Mouse (Mus musculus) erythroid progenitor cell, adult 5-6 weeks (primary cell): ENCODE data around the gene Sept8. TPM values are rescaled to one million over a fixed set of nuclear protein-coding genes. Genes with fewer than 3 reads are reported as not detected.

Source experiments
- ATAC-seq: replicated peaks from 2 replicates; pipeline ENCODE4 v1.8.0; 2016; ENCODE audit warnings: moderate number of reproducible peaks, mild to moderate bottlenecking, moderate TSS enrichment, inconsistent platforms; ENCODE audit not compliant: poor library complexity, low FRiP score, severe bottlenecking
- total RNA-seq, 2 experiments: library from RNA; stranded (forward) in 1 of 2; stranded (reverse) in 1 of 2; fragments of 150-400 nt in 1 of 2; fragments of 186-747, 209-891 nt in 1 of 2; gene quantifications; 2 replicates each; pipeline versions ENCODE4 v1.2.3 to v1.2.4; 2015 to 2017; ENCODE audit warnings: low replicate concordance in 2 of 2

Gene Sept8
- total RNA-seq (2015; ENCODE audit: low replicate concordance): 143 and 148 TPM in 2 replicates
- 101 and 111 TPM in 2 replicates for total RNA-seq (2017; ENCODE audit: low replicate concordance)

DNA sequence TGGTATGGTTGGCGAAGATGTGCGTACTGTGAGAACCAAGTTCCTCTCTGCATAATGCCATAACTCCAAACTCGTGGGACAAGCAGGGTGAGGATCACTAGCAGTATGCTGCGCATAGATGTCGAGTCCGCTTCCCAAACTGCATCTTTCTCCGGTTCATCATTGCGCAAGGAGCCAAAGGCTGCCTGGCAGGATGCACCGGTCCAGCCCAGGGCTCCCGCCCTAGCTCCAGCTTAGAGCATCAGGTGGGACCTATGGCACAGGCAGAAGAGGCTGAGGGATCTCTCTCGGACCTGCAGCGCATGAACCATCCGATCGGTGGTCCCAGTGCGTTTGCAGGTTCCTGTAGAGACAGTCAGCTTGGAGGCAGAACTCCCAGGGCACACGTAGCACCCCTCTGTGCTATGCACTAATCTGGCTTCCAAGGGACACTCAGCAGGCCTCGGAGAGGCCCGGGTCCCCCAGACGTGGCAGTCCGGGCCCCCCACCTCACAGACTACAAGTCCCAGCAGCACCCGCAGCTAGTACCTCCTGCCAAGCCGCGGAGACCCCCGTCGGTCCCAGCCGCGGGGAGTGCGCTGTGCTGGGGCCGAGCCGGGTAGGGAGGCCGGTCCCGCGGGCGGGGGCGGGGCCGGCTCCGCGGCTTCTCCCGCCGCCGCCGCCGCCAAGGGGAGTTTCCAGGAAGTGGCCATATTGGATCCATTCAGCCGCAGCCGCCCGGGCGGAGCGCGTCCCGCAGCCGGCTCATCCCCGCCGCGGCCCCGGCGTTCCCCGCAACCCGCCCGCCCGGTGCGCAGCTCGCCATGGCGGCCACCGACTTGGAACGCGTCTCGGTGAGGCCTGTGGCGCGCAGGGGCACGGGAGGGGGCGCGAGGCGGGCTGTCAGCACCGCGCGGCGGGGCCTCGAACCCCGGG lies at the start of gene Sept8:
Sept8 (plus strand) TSS at position 51 of the 915 bp plus-strand sequence.
- peak; percentile 56 for ATAC-seq

DNA sequence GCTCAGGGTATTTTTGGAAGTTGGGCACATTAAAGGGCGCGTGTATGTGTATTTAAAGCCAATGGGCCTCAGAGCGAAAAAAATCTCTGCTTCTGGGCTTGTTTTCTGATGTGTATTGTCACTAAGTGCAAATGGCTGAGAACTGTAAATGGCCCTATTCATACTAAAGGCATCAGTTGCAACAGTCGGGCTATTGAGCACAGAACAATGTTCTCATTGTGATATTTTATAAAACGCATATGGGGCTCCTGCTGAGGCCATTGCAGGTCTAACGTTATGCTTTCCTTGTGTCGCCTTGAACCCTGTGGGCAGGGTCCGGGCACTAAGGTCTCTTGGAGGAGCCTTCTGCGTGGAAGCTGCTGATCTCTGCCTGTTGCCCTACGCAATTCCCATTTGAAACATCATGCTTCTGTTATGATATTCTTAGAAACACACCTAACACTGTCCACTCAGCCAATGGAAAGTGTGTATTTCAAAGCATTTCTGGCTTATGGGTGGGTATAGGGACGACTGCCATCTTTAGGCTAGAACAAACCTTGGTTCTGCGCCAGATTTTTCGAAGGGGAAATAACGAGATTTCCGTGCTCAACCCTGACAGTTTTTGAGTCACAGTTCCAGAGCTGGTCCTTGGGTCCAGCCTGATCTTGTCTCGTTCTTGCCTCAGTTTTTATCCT lies 49.6 kb upstream of the Sept8 start:
- ATAC-seq: no peak

DNA sequence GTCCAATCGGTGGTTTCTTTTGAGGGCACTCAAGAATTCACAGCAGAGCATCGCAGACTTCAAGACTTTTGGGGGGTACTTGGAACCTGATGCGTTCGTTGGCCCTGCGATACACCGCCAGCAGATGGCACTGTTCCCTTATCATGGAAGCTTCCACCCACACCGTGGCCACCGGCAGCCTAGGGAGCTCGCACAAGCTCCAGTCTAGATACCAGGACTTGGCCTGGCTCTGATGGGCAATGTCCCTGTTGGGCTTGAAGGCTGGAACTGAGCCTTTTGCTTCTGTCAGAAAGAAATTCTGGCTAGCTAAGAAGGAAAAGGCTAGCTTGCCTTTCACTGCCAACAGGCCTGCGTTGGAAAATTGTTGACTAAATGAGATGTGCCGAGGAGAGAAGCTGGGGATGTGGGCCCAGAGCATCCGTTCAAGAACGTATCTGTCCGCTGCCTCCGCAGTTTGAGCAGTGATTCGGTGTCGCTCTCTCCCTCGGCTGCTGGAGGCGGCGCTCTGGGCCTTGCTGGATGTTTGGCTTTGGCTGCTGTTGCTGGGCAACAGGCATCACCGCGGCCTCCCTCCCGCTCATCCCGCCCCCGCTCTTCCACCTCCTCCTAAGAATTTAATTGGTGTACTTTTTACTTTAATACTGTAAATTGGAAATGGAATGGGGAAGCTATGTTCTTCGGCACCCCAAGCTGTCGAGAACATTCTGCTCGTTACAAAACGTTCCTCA lies 48.9 kb upstream of the Sept8 start, which contains the start of gene Gm9837:
Gm9837 (minus strand) TSS at position 512 of the 728 bp plus-strand sequence.
- peak; percentile 95 for ATAC-seq

DNA sequence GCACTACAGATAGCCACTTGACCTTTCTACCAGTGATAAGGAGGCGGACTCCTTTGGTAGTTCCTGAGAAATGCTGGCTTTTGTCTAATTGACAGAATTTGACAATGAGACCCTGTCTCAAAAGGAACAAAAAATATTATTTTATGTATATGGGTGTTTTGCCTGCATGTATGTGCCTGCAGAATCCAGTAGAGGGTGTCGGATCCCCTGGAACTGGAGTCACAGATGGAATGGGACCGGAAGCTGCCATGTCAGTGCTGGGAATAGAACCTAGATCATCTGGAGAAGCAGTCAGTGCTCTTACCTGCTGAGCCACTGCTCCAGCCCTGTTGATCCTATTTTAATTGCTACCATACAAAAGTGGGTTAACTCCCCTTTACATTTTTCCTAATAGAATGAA lies 46.3 kb upstream of the Sept8 start:
- ATAC-seq: no peak; the same call in 1 of the 2 replicates

DNA sequence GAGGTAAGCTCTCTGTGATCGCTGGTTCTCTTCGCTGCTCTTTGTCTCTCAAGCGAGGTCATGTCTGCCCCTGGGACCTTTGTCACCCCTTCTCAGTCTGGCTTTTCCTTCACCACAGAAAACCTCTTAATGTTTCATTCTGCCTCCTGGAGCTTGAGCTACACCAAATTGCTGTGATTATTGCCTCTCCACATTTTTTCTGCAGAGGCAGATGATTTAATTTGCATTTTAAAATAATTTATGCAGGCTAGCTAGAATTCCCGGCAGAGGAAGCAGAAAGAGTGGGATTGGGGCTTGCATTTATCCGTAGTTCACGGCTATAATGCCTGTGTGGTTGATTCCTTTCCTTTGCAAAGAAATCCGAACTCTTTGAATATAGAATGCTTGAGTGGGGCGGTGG lies 43.4 kb upstream of the Sept8 start:
- no peak for ATAC-seq

DNA sequence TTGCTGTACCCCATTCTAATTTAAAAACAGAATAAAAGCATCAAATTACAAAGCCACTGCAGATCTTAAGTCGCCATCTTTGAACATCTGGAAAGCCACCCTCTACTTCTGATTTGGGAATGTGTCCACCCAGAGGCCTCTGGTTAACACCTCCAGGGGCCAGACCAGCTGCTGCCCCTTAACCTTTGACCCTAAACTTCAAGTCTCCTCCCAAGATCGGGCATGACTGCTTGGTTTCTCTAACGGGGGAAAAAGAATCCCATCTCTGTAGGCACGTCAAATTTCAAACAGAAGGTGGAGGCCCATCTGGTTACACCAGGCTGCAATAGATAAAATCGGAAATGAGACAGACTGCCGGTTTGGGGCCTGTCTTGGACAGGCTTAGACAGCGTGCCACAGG lies 41.2 kb upstream of the Sept8 start:
- no peak for ATAC-seq

DNA sequence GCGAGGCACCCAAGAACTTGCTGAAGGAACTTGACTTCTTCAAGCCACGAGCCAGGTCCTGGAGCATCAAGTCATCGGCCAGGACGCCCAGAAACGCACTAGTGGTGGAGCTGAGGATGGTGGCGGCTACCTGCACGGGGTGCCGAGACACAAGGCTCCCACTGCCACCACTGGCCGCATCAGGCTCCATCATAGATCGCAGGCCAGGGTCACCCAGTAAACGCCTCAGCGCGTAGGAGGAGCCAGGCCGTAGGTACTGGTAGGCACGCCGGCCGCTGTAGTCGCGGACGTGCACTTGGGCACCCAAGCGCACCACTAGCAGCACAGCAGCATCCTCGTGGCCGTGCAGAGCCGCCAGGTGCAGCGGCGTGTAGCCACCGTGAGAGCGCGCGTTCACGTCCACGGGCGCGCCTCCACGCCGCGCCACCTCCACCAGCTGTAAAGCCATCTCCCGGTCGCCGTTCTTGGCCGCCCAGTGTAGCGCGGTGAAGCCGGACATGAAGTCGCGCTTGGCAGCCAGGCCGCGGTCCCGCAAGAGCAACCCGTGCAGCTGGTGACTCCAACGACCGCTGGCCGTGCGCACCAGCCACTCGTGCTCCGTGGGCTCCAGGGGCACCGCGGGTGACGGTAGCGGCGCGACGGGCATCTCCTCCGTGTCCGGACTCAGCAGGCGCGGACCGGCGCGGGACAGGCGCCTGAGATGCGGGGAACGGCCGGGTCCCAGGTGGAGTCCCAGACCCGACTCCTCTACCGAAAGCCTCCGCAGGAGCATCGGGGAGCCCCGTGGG lies 40.5 kb upstream of the Sept8 start:
- ATAC-seq: no peak

DNA sequence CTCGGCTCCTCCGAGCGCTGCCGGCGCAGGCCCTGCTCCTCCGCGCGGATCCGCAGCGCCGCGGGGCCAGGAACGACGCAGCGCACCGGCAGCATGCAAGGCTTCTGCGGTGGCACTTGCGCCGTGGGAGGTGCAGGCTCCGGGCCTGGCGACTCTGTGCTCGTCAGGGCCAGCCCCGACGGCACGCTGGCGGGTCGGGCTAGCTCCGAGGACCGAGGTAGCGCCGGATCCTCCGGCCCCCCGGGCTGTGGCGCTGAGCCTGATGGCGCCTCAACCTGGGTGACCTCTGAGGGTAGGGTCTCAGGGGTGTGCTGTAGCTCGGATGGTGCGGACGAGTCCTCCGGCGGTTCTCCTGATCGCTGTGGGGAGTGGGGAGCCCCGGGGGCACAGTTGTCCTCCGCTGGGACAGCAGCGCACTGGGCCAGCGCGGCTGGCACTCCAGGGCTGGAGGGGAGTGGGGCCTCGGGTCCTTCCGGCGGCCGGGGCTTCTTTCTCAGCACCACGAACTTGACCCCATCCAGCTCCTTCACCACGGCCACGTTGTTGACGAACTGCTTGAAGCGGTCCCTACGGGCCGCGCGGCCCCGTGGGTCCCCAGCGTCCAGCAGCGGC lies 39.8 kb upstream of the Sept8 start:
- ATAC-seq: no peak

DNA sequence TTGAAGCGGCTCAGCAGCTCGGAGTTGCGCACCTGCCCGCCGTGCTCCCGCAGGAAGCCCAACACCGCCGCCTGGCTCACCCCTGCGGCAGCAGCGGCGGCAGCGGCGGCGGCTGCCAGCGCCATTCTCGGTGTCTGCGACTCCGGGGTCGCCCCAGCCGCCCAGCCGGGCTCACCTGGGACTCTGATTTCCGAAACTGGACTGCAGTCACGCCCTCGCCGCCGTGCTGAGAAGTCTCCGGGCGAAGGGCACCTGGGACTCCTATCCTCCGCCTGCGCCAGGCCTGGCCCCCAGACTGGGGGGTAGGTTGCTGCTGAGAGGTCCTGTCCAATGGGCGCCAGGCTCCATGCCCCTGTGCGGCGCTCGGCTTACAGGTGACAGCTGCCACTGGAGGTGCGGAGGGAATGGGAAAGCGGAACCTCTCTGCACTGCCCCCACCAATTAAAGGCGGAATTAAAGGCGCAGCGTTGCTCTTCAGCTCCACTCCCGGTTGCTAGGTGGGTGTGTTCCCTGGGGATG lies 39.2 kb upstream of the Sept8 start, which contains the start of the genes Gm9945 and Sowaha:
Gm9945 (plus strand) TSS at position 384 of the 519 bp plus-strand sequence.
Sowaha (minus strand) TSS at position 492 of the 519 bp plus-strand sequence.
- ATAC-seq: peak; percentile 67

DNA sequence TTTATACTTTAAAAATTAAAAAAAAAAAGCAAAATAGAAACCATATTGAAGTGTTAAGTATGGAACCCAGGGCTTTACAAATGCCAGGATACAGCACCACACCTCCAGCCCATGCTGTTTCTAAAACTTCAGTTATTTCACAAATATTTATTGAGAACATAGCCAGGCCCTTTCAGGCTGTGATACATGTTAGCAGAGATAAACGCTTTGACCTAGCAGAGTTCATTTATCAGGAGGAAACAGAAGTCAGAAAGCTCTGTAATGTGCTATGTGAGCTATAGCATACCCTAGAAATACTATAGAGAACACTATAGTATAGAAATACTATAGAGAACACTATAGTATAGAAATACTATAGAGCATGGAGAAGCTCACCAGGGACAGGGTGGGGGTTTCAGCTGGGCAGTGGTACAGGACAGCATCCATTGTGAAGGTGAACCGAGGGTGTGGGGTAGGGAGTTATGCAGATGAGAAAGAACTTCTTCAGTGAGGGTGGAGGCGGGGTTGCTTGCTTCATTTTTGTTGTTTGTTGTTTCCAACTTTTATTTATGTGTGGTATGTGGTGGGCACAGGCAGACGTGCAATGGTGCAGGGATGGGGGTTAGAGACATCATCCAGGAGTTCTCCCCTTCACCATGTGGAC lies 37.8 kb upstream of the Sept8 start:
- peak; percentile 65 for ATAC-seq

DNA sequence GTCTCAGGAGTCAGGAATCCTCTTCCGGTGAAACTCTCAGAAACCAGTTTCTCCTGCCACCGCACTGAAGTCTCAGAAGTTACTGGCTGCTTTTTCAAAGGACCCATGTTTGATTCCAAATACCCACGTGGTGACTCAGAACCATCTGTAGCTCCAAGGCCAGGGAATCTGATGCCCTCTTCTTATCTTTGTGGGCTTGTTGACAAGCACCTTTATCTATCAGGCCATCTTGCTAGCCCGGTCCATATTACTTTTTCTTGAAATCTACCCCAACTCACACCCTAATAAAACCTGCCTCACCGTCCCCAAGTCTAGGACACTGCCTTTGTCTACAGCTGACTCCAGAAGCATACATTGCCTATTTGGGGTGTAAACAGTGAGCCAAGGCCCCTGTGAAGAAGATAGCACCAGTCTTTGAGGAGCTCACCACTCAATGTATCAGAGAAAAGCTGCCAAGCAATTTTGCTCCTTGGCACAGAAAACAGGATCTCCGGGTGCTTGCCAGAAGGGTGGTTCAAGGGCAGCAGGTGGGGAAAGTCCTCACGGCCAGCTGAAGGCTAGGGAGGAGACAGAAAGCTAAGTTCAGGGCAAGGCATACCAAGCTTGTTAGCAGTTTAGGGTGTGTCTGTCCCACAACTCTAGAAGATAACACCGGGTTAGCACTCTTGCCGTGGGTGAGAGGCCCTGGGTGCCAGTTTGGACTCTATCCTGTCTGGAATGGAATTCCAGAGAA lies 35.7 kb upstream of the Sept8 start:
- peak; percentile 71 for ATAC-seq

DNA sequence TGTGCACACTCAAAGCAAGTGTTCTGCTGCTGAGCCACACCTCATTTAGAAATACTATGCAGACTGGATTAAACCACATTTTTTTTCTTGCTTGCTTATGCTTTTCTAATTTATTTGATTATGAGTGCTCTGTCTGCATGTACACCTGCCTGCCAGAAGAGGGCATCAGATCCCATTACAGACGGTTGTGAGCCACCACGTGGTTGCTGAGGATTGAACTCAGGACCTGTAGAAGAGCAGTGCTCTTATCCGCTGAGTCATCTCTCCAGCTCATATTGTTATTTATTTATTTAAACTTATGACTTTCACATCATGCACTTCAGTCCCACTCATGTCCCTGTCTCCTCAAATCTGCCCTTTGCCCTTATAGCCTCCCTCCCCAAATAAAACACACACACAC lies 33.3 kb upstream of the Sept8 start:
- ATAC-seq: no peak

DNA sequence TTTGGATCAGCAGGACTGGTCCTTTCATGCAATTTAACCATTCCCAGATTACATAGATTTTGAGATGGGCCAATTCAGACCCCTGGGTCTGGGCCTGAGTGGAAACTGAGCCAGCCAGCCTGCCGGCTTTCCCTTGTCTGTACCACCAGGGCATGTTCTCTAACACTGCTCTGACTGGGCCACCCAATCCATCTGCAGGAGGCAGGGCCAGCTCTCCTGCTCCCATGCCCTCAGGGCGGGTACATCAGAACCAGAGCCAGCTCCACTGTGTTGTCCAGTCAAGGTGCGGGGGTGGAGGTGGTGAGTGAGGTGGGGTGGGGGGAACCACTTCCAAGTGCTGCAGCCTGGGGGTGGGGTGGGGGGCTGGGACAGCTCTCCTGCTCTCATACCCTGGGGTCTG lies 32.7 kb upstream of the Sept8 start:
- no peak for ATAC-seq

DNA sequence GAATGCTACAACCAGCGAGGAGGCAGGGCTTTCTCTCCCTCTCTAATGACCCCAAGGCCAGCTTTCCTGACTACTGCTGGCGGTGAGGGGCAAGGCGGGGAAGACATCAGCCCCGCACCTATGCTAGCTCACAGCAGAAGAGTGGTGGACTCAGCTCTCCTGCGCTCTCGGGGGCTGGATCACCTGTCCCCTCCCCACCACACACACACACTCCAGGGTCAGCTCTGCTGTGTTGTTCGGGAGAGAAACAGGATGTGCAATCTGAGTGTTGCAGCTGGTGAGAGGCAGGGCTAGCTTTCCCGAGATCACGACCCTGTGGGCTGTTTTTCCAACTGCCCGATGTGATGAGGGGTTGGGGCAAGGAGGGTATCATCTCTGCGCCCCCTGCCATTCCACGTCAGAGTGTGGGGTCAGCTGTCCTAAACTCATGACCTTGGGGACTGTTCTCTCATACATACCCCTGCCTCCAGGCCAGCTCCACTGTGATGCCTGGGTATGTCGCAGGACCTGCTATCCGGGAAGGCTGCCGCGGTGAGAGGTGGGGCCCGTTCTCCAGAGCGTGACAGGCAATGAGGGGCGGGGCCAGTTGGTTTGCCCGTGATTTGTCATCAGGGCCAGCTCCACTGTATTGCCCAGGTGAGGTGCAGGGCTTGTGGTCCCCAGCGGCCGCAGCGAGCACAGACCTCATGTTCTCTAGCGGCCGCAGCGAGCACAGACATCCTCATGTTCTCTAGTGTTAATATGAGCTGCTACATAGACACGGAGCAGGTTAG lies 32.0 kb upstream of the Sept8 start:
- peak; percentile 43; the same call in 1 of the 2 replicates for ATAC-seq

DNA sequence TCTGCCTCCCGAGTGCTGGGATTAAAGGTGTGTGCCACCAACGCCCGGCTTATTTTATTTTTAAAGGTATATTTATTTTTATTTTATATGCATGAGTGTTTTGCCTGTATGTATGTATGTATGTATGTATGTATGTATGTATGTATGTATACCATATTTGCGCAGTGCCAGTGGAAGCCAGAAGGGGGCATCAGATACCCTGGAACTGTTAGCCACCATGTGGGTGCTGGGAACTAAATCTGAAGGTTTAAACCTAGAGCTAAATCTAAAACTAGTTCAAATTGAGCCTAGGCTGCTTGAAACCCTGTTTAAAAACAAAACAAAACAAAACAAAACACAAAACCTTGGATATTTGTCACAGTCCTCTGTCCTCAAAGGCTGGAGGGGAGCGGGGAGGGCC lies 30.1 kb upstream of the Sept8 start:
- no peak for ATAC-seq

DNA sequence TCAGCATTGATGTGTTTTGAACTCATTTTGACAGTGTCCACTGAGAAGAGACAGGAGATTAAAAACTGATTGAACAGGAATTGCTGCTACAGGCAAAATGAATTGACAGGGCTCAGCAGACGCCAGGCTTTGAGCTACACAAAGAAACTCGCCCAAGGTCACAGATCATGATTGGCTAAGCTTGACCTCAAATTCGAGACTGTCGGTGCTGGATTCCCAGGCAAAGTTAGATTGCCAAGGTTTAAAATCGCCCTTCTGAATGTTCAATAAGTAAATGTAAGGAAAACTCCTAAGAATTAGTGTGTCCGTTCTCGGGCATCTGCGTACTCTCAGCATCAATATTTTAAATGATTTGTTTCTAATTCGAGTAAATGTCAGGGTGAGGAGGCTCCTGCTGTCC lies 29.6 kb upstream of the Sept8 start:
- ATAC-seq: no peak

DNA sequence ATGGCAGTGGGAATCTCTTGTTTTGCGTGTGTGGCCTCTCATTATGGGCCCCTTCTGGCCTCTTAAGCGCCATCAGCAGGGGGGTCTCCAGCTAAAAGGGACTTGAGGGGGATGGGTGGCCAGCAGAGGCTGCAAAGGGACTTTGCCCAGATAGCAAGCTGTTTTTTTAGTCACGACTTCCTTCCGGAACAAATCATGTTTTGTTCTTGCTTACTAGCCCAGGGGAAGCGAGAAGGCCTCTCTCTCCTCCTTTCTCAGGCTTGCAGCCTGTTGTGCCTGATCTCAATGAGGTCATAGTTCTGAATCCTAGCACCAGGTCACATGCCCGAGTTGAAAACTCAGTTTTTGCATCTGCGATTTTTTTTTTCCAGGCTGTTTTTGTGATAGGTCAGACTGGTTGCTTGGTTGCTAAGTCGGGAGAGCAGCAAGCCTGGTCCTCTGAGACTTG lies 27.1 kb upstream of the Sept8 start:
- ATAC-seq: no peak
